Mouse (Mus musculus) ZHBTc4 (cell line): ENCODE results near the gene 4930474N05Rik.

Experiments used
- DNase-seq: peaks from one replicate; pipeline ENCODE4 v3.0.0-alpha.2; 2011; ENCODE audit warnings: low read depth, low spot score

Gene 4930474N05Rik

DNA sequence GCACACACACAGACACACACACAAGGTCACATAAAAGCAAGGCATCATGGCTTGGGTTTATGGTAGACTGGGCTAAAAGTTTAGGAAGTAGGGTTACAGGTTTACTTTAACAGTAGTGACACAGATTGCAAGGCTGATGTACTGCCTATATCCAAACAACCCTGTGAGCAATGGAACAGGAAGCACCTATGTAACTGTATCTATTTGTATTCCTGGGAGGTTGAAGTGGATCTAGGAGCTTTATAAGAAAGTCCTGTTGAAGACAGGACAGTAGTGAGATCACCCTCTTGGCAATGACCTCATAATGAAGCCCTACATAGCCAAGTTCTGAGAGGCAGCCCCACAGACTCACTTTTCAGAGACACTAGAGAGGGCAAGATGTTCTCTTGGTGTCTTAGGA is at the start of gene 4930474N05Rik:
Gene 4930474N05Rik, plus strand, starts transcription at position 301 of the 400 bp plus-strand sequence.
- DNase-seq: peak; percentile 2

DNA sequence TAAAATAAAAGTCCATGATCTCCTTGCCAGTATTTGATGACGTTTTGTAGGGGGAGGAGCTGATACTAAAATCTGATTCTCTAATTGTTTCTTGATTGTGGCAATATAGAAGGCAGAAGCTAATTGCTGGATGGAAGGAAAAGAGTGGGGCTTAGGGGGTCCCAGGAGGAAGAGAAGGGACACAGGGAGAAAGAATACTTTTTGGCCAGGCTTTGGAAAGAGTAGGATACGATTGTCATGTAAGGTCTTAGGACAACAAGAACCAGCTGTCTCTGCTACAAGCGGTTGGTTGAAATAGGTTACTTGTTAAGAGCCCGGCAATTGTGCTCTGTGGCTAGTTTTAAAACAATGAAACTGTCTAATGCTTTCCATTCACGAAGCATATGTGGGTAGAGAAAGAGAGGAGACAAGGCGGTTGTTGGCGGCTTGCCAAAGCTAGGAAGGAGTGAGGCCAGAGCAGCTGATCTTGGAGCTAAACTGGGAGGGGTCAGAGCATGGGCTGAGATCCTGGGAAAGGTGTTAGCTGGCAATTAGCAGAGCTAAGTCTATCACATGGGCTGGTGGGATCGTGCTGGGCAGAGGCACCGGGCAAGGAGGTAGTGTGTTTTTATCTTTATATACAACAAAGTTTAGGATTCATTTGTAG is 45.8 kb upstream of the 4930474N05Rik start:
- DNase-seq: peak; percentile 6

DNA sequence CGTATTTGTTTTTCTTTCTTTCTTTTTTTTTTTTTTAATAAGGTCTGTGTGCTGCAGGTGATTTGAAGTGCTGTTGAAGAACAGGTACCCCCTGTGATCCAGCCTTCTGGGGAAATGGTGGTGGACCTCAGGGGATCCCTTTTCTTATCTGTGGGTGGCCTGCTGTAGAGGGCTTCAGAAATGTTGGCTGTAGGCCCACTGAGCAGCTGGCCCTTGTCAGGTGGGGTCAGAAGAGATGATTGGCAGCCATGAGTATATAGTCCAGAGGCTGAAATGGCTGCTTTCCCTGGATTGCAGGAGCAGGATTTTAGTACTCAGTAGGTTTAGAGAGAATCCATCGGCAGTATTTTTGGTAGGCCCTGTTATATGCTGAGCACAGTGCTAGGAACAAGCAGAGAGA is 41.4 kb upstream of the 4930474N05Rik start:
- DNase-seq: no peak

DNA sequence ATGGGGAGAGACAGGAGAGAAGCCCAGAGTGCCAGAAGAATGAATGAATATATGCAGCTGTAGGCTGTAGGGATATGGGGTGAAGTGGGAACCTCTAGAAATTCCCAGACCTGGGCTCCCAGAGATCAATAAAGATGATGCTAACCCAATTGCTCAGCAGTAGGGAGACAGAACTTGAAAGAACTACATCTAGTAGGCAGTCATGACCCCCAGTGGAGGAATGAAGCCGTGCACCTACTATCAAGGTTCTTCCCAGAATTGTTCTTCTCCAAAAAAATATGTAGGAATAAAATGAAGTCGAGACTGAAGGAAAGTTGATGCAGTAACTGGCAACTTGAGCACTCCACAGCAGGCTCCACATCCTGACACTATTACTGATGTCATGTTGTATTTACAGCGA is 3.8 kb downstream of the 4930474N05Rik start:
- DNase-seq: peak; percentile 10

- peak; percentile 64 for DNase-seq
These were observed 4.9 kb downstream of the 4930474N05Rik start for GRCm38 (mm10) chr14:36099647-36100046.

DNA sequence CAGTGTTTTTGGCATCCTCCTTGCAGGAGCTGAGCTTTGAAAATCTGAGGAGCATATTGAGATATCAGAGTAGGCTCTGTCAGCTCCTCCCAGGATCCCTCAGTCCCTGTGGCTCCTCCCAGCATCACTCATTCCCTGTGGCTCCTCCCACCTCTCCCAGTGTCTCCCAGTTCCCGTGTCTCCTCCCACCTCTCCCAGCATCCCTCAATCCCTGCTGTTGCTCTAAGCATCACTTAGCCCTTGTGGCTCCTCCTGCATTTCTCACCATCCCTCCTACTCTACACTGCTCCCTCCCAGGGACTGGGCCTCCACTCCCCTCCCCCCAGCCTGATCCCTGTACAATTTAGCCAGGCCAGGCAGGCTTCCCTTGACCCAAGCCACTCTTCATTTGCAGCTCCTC is 6.0 kb downstream of the 4930474N05Rik start:
- DNase-seq: peak; percentile 61

- DNase-seq: no peak
These were observed 19.8 kb downstream of the 4930474N05Rik start for GRCm38 (mm10) chr14:36114481-36114880.

DNA sequence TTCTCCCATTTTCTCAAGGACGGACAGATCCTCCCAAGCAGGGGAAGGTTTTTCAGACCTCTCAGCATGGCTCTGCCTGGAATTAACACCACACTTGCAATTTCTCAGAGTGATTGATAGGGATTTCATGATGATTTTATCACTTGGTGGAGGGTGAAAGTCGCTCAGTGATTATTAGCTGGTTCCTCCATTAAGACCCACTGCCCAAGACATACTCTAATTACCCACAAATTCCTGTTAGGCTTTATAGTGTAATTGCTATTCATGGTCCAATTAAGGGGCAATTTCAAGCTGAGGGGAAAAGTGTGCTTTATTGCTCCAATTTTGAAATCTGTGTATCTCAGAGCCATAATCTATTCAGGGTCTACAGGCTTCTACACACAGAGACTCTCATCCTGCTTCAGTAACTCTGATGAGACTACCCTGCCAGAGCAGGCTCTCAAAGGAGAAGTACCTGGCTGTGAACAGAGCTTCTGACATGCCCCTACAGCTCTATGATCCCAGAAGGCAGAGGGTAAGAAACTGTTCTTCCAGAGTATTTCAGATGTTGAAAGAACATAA is 29.1 kb downstream of the 4930474N05Rik start:
- no peak for DNase-seq

- DNase-seq: no peak
These were observed 41.0 kb downstream of the 4930474N05Rik start for GRCm38 (mm10) chr14:36135749-36136148.

- DNase-seq: no peak
These were observed 43.0 kb downstream of the 4930474N05Rik start for GRCm38 (mm10) chr14:36137696-36138095.

DNA sequence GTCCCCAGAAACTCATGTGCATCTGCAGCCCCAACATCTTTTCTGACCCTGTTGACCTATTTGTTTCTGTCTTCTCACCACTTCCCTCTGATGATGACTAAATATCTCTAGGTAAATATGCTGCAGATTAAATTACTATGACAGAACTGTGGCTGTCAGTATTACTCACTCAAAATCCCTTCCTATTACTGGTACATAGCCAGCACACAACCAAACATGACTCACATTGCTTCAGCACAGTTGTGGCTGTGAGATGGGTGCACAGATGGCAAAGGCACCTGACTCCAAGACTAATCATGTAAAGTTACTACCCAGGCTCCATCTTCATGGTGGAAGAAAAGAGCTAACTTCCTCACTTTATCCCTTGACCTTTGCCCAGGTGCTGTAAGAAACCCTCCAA is 50.5 kb downstream of the 4930474N05Rik start:
- no peak for DNase-seq
